Mouse (Mus musculus) liver, adult 2 months (tissue): ENCODE results near the gene Dock11.

Experiments
- CTCF ChIP-seq: fragments of 200-500 bp; IDR thresholded peaks from 2 replicates; pipeline ENCODE4 v1.5.1; 2011; ENCODE audit warnings: low read depth, low read length, control low read depth
- POLR2A ChIP-seq: fragments of 200-500 bp; IDR thresholded peaks from 2 replicates; pipeline ENCODE4 v1.6.1; 2011; ENCODE audit warnings: low read length, control low read depth; ENCODE audit not compliant: insufficient read depth; ENCODE audit errors: extremely low read depth

- no peak for TF ChIP-seq CTCF
- no peak for TF ChIP-seq POLR2A
Measured at GRCm38 (mm10) chrX:36047451-36047850, 158.8 kb downstream of the Dock11 start.
